ENCODE assay signal across 8 mouse cellular contexts in genomic region chr4:34701528-34701927, GRCm38 (mm10). TPM values are rescaled to one million over a fixed set of nuclear protein-coding genes. Genes with fewer than 3 reads are reported as not detected.
DNase-seq lines count a peak whose midpoint lies in the region; TF ChIP-seq lines count a peak whose summit lies in the region.

No protein-coding gene starts in this region.

- peak in 1 of 2 experiments; percentile 18 for DNase-seq in cerebellum, adult 2 months
- no peak for DNase-seq in cerebellum, adult 9-10 months
- peak; percentile 37 for DNase-seq in urinary bladder, adult 2 months (ENCODE audit: low spot score)
- DNase-seq in urinary bladder, postnatal 4 days (ENCODE audit: low spot score in 2 of 2): no peak
- DNase-seq in embryonic facial prominence, embryonic 10.5 days (ENCODE audit: low spot score): peak; percentile 76
- peak; percentile 45 for DNase-seq in kidney, postnatal 14 days
- peak; percentile 71 for DNase-seq in mesoderm, embryonic 11.5 days (ENCODE audit: low read depth, low spot score)
- peak; percentile 84 for DNase-seq in testis, postnatal 10 days (ENCODE audit: low spot score)

- no peaks in the 10 kb centered on the region for H3K9me3 ChIP-seq in embryonic facial prominence, embryonic 10.5 days

- no peak overlapping the region for H3K27ac ChIP-seq in cerebellum, adult 2 months (ENCODE audit: insufficient read depth, low read length)
- H3K27ac ChIP-seq in embryonic facial prominence, embryonic 10.5 days (replicated peaks): no peak overlapping the region

- H3K4me1 ChIP-seq in cerebellum, adult 2 months (ENCODE audit: control insufficient read depth, insufficient read depth, low read length): no peaks in the 10 kb centered on the region
- H3K4me1 ChIP-seq in embryonic facial prominence, embryonic 10.5 days: no peaks in the 10 kb centered on the region

- H3K4me3 ChIP-seq in cerebellum, adult 2 months (replicated peaks; ENCODE audit: insufficient read depth, low read depth, low read length): no peak overlapping the region
- no peak overlapping the region for H3K4me3 ChIP-seq in embryonic facial prominence, embryonic 10.5 days

- no peaks in the 10 kb centered on the region for H3K36me3 ChIP-seq in embryonic facial prominence, embryonic 10.5 days (replicated peaks)

- no peaks in the 10 kb centered on the region for H3K27me3 ChIP-seq in cerebellum, adult 2 months (ENCODE audit: control insufficient read depth, insufficient read depth, low read length)
- no peaks in the 10 kb centered on the region for H3K27me3 ChIP-seq in embryonic facial prominence, embryonic 10.5 days (replicated peaks; ENCODE audit: low read depth, poor library complexity, severe bottlenecking)

- no peak for TF ChIP-seq POLR2A in cerebellum, adult 2 months (IDR thresholded peaks at IDR 0.05; ENCODE audit: borderline replicate concordance, insufficient read depth, low read length)

- TF ChIP-seq CTCF in cerebellum, adult 2 months (IDR thresholded peaks at IDR 0.05; ENCODE audit: borderline replicate concordance, insufficient read depth, low read depth, low read length): peak; percentile 42; the same call in 1 of the 2 replicates

- WGBS in cerebellum, adult 2 months: 32% methylated on average over 5 of the region's 5 CpGs
- WGBS in embryonic facial prominence, embryonic 10.5 days: 43% methylated on average over 5 of the region's 5 CpGs

RNA-seq across cellular contexts. Expression of gene Slc35a1, which starts 14.3 kb away (rescaled TPM):
- 19.2 and 20.9 TPM in 2 replicates for polyA plus RNA-seq in cerebellum, adult 2 months (2012; rRNA removed)
- polyA plus RNA-seq in urinary bladder, adult 2 months (2012; rRNA removed): 28.1 and 32.5 TPM in 2 replicates
- polyA plus RNA-seq in embryonic facial prominence, embryonic 10.5 days (2016; fragmentation: Nextera tagmentation; extraction: Ambion mirVana): 52.0 and 56.3 TPM in 2 replicates

RNA-seq across cellular contexts. Expression of gene Cfap206, which starts 28.5 kb away (rescaled TPM):
- polyA plus RNA-seq in cerebellum, adult 2 months (2012; rRNA removed): 0.59 and 1.2 TPM in 2 replicates
- polyA plus RNA-seq in urinary bladder, adult 2 months (2012; rRNA removed): 0.62 and 1.2 TPM in 2 replicates
- 0.42 and 0.67 TPM in 2 replicates for polyA plus RNA-seq in embryonic facial prominence, embryonic 10.5 days (2016; fragmentation: Nextera tagmentation; extraction: Ambion mirVana)

RNA-seq across cellular contexts. Expression of gene Gm136, which starts 54.5 kb away (rescaled TPM):
- not detected in 2 replicates for polyA plus RNA-seq in cerebellum, adult 2 months (2012; rRNA removed)
- polyA plus RNA-seq in urinary bladder, adult 2 months (2012; rRNA removed): not detected in 2 replicates
- polyA plus RNA-seq in embryonic facial prominence, embryonic 10.5 days (2016; fragmentation: Nextera tagmentation; extraction: Ambion mirVana): not detected in 2 replicates

Comparison
In these comparisons a context has a peak if more than half of its experiments do, and no peak if none do; other contexts are left out.
1. DNase-seq: peak in urinary bladder, adult 2 months (single experiment), embryonic facial prominence, embryonic 10.5 days (single experiment), kidney, postnatal 14 days (single experiment), mesoderm, embryonic 11.5 days (single experiment) and testis, postnatal 10 days (single experiment); none in cerebellum, adult 9-10 months (single experiment) and urinary bladder, postnatal 4 days (0 of 2).